Mouse (Mus musculus) forebrain, embryonic 11.5 days (tissue): Measurements from ENCODE around the gene Nedd8. TPM values are rescaled to one million over a fixed set of nuclear protein-coding genes. Genes with fewer than 3 reads are reported as not detected.

ENCODE experiments used
- ATAC-seq: fragments of 200-750 bp; cut with Nextera tagmentation; replicated peaks from 2 replicates; pipeline ENCODE4 v1.8.0; 2017; ENCODE audit warnings: moderate TSS enrichment; ENCODE audit not compliant: low FRiP score
- DNase-seq: peaks from one replicate; pipeline ENCODE4 v3.0.0-alpha.2; 2017; ENCODE audit warnings: low spot score
- H3K27ac ChIP-seq: fragments of 300-500 bp; sonication (generic); 2 replicates; pipeline ENCODE4 v1.5.1; 2014; ENCODE audit warnings: low read depth, low read length
- H3K27me3 ChIP-seq: fragments of 300-500 bp; sonication (generic); 2 replicates; pipeline ENCODE4 v1.6.1; 2014; ENCODE audit warnings: mild to moderate bottlenecking, low read length, mixed read lengths; ENCODE audit not compliant: control insufficient read depth, insufficient read depth
- H3K36me3 ChIP-seq: fragments of 300-500 bp; sonication (generic); 2 replicates; pipeline ENCODE4 v1.6.1; 2014; ENCODE audit warnings: mild to moderate bottlenecking, low read length, moderate library complexity, mixed read lengths; ENCODE audit not compliant: control insufficient read depth, insufficient read depth
- H3K4me1 ChIP-seq: fragments of 300-500 bp; sonication (generic); replicated peaks from 2 replicates; pipeline ENCODE4 v1.6.1; 2014; ENCODE audit warnings: low read length, mixed read lengths; ENCODE audit not compliant: control insufficient read depth, insufficient read depth
- H3K4me2 ChIP-seq: fragments of 300-500 bp; sonication (generic); 2 replicates; pipeline ENCODE4 v1.6.1; 2014; ENCODE audit warnings: low read depth, mild to moderate bottlenecking, low read length, moderate library complexity, mixed read lengths; ENCODE audit not compliant: severe bottlenecking
- H3K4me3 ChIP-seq: fragments of 300-500 bp; sonication (generic); 2 replicates; pipeline ENCODE4 v1.5.1; 2014; ENCODE audit warnings: low read depth, low read length
- H3K9ac ChIP-seq: fragments of 300-500 bp; sonication (generic); 2 replicates; pipeline ENCODE4 v1.6.1; 2014; ENCODE audit warnings: low read length
- H3K9me3 ChIP-seq: fragments of 300-500 bp; sonication (generic); 2 replicates; pipeline ENCODE4 v1.6.1; 2016; ENCODE audit warnings: low read length, mixed read lengths; ENCODE audit not compliant: control insufficient read depth
- WGBS: fragments of 180-500 bp; shearing (Covaris S2); extraction: QIAGEN DNeasy Blood & Tissue Kit; methylation state at CpG from one replicate; pipeline ENCODE4 v1.1.7; 2014; 5-methylcytosine and 5-hydroxymethylcytosine counted together
- polyA plus RNA-seq: library from polyadenylated mRNA; unstranded; fragments of >200 nt; fragmentation: Nextera tagmentation; extraction: Ambion mirVana; gene quantifications from 2 replicates; pipeline ENCODE4 v1.2.1, GENCODE M21; 2014

The Nedd8 gene
- polyA plus RNA-seq, 1 experiment from 2014 or later, result 583 TPM

GRCm38 (mm10) chr14:55682118-55682493 lies 10.2 kb upstream of the Nedd8 start:
- no peak for DNase-seq
- Histone ChIP-seq H3K27ac (no peak overlapping the region), H3K4me3 (peak overlapping the region; percentile 68), H3K27me3 (no peaks in the 10 kb centered on the region), H3K9ac (peak overlapping the region; percentile 82), H3K36me3 (peaks cover 8% of the 10 kb centered on the region; the same call in 1 of the 2 replicates), H3K4me2 (peak overlapping the region; percentile 79), H3K4me1 (peaks cover 5% of the 10 kb centered on the region), H3K9me3 (no peaks in the 10 kb centered on the region)
- peak; percentile 59; the same call in 1 of the 2 replicates for ATAC-seq
- 18% methylated on average over 3 of the region's 3 CpGs for WGBS

- ATAC-seq, result peak; percentile 98
- peak within 1 kb of the TSS; percentile 68 for H3K4me3 ChIP-seq
- H3K36me3 ChIP-seq, result peaks cover 8% of the 10 kb centered on the region; the same call in 1 of the 2 replicates
- peak; percentile 98 for DNase-seq
- peak within 1 kb of the TSS; percentile 82 for H3K9ac ChIP-seq
- WGBS, result under 1% methylated on average over 66 of the region's 66 CpGs
- H3K27me3 ChIP-seq, result no peaks in the 10 kb centered on the region
- peaks cover 5% of the 10 kb centered on the region for H3K4me1 ChIP-seq
- peak within 1 kb of the TSS; percentile 79 for H3K4me2 ChIP-seq
- H3K9me3 ChIP-seq, result no peaks in the 10 kb centered on the region
- peak within 1 kb of the TSS; percentile 53 for H3K27ac ChIP-seq
Observed at GRCm38 (mm10) chr14:55681160-55682117, 9.5 kb upstream of the Nedd8 start, which contains the start of gene Tinf2. Gene Tinf2 (minus strand): TSS chr14:55681820.

GRCm38 (mm10) chr14:55677615-55678014 lies 5.7 kb upstream of the Nedd8 start:
- Histone ChIP-seq H3K4me2 (no peak overlapping the region), H3K4me1 (peaks cover 5% of the 10 kb centered on the region), H3K27me3 (no peaks in the 10 kb centered on the region), H3K9ac (no peak overlapping the region), H3K36me3 (peaks cover 8% of the 10 kb centered on the region; the same call in 1 of the 2 replicates), H3K27ac (no peak overlapping the region), H3K4me3 (no peak overlapping the region), H3K9me3 (no peaks in the 10 kb centered on the region)
- ATAC-seq (no peak), DNase-seq (no peak)
- WGBS, result 86% methylated on average over 4 of the region's 4 CpGs

- no peak overlapping the region for H3K27ac ChIP-seq
- no peak for ATAC-seq
Observed at GRCm38 (mm10) chr14:55672741-55673060, 777 bp upstream of the Nedd8 start.

GRCm38 (mm10) chr14:55671486-55671832 lies 465 bp downstream of the Nedd8 start:
- Histone ChIP-seq H3K36me3 (no peaks in the 10 kb centered on the region), H3K27ac (peak overlapping the region; percentile 79), H3K9me3 (no peaks in the 10 kb centered on the region), H3K27me3 (no peaks in the 10 kb centered on the region), H3K4me1 (0 out of 2 replicates have a peak, but pooled peaks cover 2% of the 10 kb centered on the region), H3K9ac (peak overlapping the region; percentile 76), H3K4me3 (peak overlapping the region; percentile 83), H3K4me2 (peak overlapping the region; percentile 54)
- DNase-seq, result no peak
- ATAC-seq, result peak; percentile 48
- WGBS, result 0% methylated on average over 12 of the region's 12 CpGs

More at GRCm38 (mm10) chr14:55672741-55673060, 777 bp upstream of the Nedd8 start:
- 83% methylated on average over 7 of the region's 7 CpGs for WGBS
- Histone ChIP-seq H3K4me3 (peak overlapping the region; percentile 83), H3K4me1 (0 out of 2 replicates have a peak, but pooled peaks cover 2% of the 10 kb centered on the region), H3K4me2 (peak overlapping the region; percentile 54), H3K36me3 (no peaks in the 10 kb centered on the region; the same call in 1 of the 2 replicates), H3K9ac (peak overlapping the region; percentile 38), H3K9me3 (no peaks in the 10 kb centered on the region), H3K27me3 (no peaks in the 10 kb centered on the region)
- DNase-seq, result no peak

GRCm38 (mm10) chr14:55660636-55661035 lies 11.3 kb downstream of the Nedd8 start:
- Histone ChIP-seq H3K9ac (no peak overlapping the region; the same call in 1 of the 2 replicates), H3K4me3 (peak overlapping the region; percentile 58), H3K27ac (no peak overlapping the region), H3K4me1 (0 out of 2 replicates have a peak, but pooled peaks cover 2% of the 10 kb centered on the region), H3K9me3 (no peaks in the 10 kb centered on the region), H3K36me3 (no peaks in the 10 kb centered on the region; the same call in 1 of the 2 replicates), H3K4me2 (no peak overlapping the region; the same call in 1 of the 2 replicates), H3K27me3 (no peaks in the 10 kb centered on the region)
- DNase-seq (no peak), ATAC-seq (no peak)
- WGBS, result 44% methylated on average over 2 of the region's 2 CpGs

GRCm38 (mm10) chr14:55659960-55660573 lies 11.9 kb downstream of the Nedd8 start, which contains the start of gene Mdp1:
Gene Mdp1 (minus strand): TSS chr14:55660508.
- Histone ChIP-seq H3K4me3 (peak within 1 kb of the TSS; percentile 58), H3K27ac (peak within 1 kb of the TSS; percentile 27; the same call in 1 of the 2 replicates), H3K27me3 (no peaks in the 10 kb centered on the region), H3K9me3 (no peaks in the 10 kb centered on the region), H3K9ac (peak within 1 kb of the TSS; percentile 77), H3K4me2 (peak within 1 kb of the TSS; percentile 62), H3K4me1 (0 out of 2 replicates have a peak, but pooled peaks cover 2% of the 10 kb centered on the region), H3K36me3 (no peaks in the 10 kb centered on the region; the same call in 1 of the 2 replicates)
- peak; percentile 89 for DNase-seq
- 1% methylated on average over 39 of the region's 39 CpGs for WGBS
- peak; percentile 92 for ATAC-seq

- ATAC-seq, result no peak
- Histone ChIP-seq H3K9me3 (no peaks in the 10 kb centered on the region), H3K4me1 (0 out of 2 replicates have a peak, but pooled peaks cover 2% of the 10 kb centered on the region), H3K27me3 (no peaks in the 10 kb centered on the region), H3K27ac (no peak overlapping the region), H3K4me2 (no peak overlapping the region), H3K36me3 (no peaks in the 10 kb centered on the region), H3K9ac (no peak overlapping the region), H3K4me3 (no peak overlapping the region)
- DNase-seq, result no peak
- WGBS, result 93% methylated on average over 5 of the region's 5 CpGs
Observed at GRCm38 (mm10) chr14:55658011-55658410, 13.9 kb downstream of the Nedd8 start.
